Comparison of ENCODE assay signal across 28 mouse cellular contexts in the genomic region with DNA sequence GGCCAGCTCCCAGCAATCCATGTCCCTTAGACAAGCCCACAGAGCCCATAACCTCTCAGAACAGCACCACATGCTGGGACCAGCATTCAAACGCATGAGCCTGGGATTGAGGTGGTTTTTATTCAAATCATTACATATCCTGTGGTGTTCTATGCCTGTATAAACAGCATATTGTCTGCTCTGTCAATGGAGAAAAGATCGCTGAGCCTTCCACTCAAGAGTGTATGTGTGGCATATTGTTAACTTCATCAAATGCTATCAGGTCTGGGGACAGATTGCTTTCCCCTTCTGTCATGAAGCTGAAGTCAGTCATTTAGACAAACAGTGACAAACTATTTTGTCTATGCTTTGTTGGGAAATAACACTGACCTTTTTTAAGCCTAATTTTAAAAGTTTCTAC.
"Had no signal": no experiment of that assay in that cellular context is flagged by ENCODE, and none has a peak within 500 bp of the region (broad histone marks: within the 10 kb centered on the region; RNA-seq: fewer than 3 reads in every experiment).

No protein-coding gene starts in this region.

- H3K9ac ChIP-seq: heart, embryonic 12.5 days; hindbrain, embryonic 12.5 days; hindbrain, embryonic 14.5 days; intestine, embryonic 15.5 days; kidney, embryonic 15.5 days; limb, embryonic 13.5 days; limb, embryonic 15.5 days; liver, embryonic 12.5 days; liver, embryonic 14.5 days had no signal

- H3K36me3 ChIP-seq: heart, embryonic 10.5 days; heart, embryonic 12.5 days; hindbrain, embryonic 10.5 days; hindbrain, embryonic 12.5 days; intestine, embryonic 15.5 days; kidney, embryonic 15.5 days; limb, embryonic 13.5 days; limb, embryonic 15.5 days; liver, embryonic 12.5 days had no signal

- H3K27me3 ChIP-seq: heart, embryonic 12.5 days; hindbrain, embryonic 12.5 days; intestine, embryonic 15.5 days; kidney, embryonic 15.5 days; limb, embryonic 13.5 days; limb, embryonic 15.5 days; liver, embryonic 12.5 days had no signal

- DNase-seq: gastrocnemius, adult 2 months; gastrocnemius, postnatal 10 days; gastrocnemius, postnatal 25 days; heart, adult 18-20 months; heart, postnatal 10 days; heart, postnatal 4 days; kidney, adult 11 months; kidney, adult 2 months; kidney, adult 9 months; kidney, postnatal 14 days; kidney, postnatal 36 days; layer of hippocampus, adult 9-11 months; layer of hippocampus, postnatal 36 days; left cerebral cortex, postnatal 4 days had no signal

- H3K4me3 ChIP-seq: gastrocnemius, adult 2 months; heart, embryonic 10.5 days; heart, embryonic 12.5 days; hindbrain, embryonic 10.5 days; hindbrain, embryonic 12.5 days; intestine, embryonic 15.5 days; kidney, embryonic 15.5 days; limb, embryonic 13.5 days; limb, embryonic 15.5 days; liver, embryonic 12.5 days had no signal

- H3K9me3 ChIP-seq: heart, embryonic 10.5 days; heart, embryonic 12.5 days; hindbrain, embryonic 10.5 days; hindbrain, embryonic 12.5 days; intestine, embryonic 15.5 days; kidney, embryonic 15.5 days; limb, embryonic 13.5 days; limb, embryonic 15.5 days; liver, embryonic 12.5 days had no signal

- H3K27ac ChIP-seq: gastrocnemius, adult 2 months; heart, embryonic 10.5 days; hindbrain, embryonic 10.5 days; hindbrain, embryonic 12.5 days; hindbrain, embryonic 14.5 days; intestine, embryonic 15.5 days; kidney, embryonic 15.5 days; kidney, postnatal 0 days; limb, embryonic 13.5 days; limb, embryonic 15.5 days; liver, embryonic 12.5 days; liver, embryonic 14.5 days had no signal

- H3K4me2 ChIP-seq: heart, embryonic 12.5 days; hindbrain, embryonic 12.5 days; hindbrain, embryonic 14.5 days; intestine, embryonic 15.5 days; kidney, embryonic 15.5 days; limb, embryonic 13.5 days; limb, embryonic 15.5 days; liver, embryonic 12.5 days had no signal

- ATAC-seq: hindbrain, embryonic 16.5 days; inflammation-experienced regulatory T-cells, adult 6 months; intestine, embryonic 15.5 days; liver, embryonic 12.5 days had no signal

- H3K4me1 ChIP-seq: heart, embryonic 10.5 days; hindbrain, embryonic 12.5 days; intestine, embryonic 15.5 days; kidney, embryonic 15.5 days; limb, embryonic 15.5 days; liver, embryonic 12.5 days had no signal
